Mouse (Mus musculus): Measurements from ENCODE around the gene Gm21693.
"Not testable (repeated sequence)": the region's sequence is repeated elsewhere in the genome, so short reads cannot be mapped to it uniquely, and the experiment has no call there.

The Gm21693 gene

DNA sequence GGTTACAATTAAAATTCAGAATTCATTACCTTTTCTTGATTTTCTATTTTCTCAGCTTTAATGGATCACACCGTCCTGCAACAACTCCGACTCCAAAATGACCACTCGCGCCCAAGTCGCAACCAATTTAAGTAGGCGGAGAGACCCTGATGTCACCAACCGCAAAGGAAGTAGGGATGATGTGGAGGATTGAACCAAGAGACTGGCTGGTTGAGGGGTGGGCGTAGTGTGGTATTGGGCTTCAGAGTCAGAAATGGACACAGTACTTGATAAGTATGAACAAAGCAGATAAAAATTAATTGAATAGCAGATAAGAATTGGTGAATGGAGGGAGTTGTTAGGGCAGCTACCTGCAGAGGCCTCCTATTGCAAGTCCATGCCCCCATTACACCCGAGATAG, at the start of gene Gm21693:
Gene Gm21693 (minus strand): TSS at position 101 of the 400 bp plus-strand sequence.
- not testable (repeated sequence) for DNase-seq (ENCODE audit: extremely low read depth, insufficient read length, low spot score)

DNA sequence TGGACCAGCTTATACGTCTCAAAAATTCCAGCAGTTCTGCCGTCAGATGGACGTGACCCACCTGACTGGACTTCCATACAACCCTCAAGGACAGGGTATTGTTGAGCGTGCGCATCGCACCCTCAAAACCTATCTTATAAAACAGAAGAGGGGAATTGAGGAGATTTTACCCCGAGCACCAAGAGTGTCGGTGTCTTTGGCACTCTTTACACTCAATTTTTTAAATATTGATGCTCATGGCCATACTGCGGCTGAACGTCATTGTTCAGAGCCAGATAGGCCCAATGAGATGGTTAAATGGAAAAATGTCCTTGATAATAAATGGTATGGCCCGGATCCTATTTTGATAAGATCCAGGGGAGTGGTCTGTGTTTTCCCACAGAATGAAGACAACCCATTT, 4.5 kb downstream of the Gm21693 start:
- DNase-seq (ENCODE audit: extremely low read depth, insufficient read length, low spot score): not testable (repeated sequence)

DNA sequence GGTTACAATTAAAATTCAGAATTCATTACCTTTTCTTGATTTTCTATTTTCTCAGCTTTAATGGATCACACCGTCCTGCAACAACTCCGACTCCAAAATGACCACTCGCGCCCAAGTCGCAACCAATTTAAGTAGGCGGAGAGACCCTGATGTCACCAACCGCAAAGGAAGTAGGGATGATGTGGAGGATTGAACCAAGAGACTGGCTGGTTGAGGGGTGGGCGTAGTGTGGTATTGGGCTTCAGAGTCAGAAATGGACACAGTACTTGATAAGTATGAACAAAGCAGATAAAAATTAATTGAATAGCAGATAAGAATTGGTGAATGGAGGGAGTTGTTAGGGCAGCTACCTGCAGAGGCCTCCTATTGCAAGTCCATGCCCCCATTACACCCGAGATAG, 38.8 kb downstream of the Gm21693 start, which contains the start of gene Gm21677:
Gene Gm21677 (minus strand): TSS at position 101 of the 400 bp plus-strand sequence.
- not testable (repeated sequence) for DNase-seq (ENCODE audit: extremely low read depth, insufficient read length, low spot score)

Data from 3134 (cell line).